Mouse (Mus musculus): ENCODE measurements at regions not wholly inside any gene's neighbourhood (a gene's known extent, or its start where the extent isn't known, plus 50 kb on each side); places are given as distances from the start of the nearest gene placed in this dataset.

DNA sequence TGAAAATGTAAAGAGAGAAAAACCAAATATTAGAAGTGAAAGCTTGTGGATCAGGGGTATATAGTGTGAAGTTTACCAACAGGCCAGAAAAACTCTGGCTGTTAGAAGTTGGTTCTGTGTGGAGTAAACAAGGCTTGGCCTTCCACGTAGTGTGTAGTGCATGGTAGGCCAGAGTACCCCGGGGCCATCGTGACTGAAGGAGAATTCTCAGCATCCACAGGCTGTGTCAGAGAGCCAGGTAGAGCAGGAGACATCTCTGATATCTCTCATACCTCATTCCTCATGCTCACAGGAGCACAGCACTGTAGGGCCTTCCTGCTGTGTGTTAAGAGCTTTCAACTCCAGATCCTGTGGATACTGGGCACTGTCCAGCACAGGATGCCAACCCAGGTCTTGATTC is 97.7 kb downstream of the Pmp22 start:
- Histone ChIP-seq H3K79me2 (ENCODE audit: control insufficient read depth, insufficient read depth) (no peaks in the 10 kb centered on the region), H3K27me3 (ENCODE audit: control insufficient read depth, insufficient read depth, insufficient read length) (no peaks in the 10 kb centered on the region), H3K4me2 (ENCODE audit: low read depth) (no peak overlapping the region), H3ac (ENCODE audit: control insufficient read depth, insufficient read length) (no peak overlapping the region), H3K4me3 (no peak overlapping the region), H3K36me3 (ENCODE audit: control insufficient read depth, insufficient read depth) (no peaks in the 10 kb centered on the region)
- TF ChIP-seq MYOD1 (IDR thresholded peaks at IDR 0.05; ENCODE audit: control insufficient read depth in 1 of 3, insufficient read length in 2 of 3, low read depth in 2 of 3) (no peak), POLR2AphosphoS2 (IDR thresholded peaks at IDR 0.05; ENCODE audit: insufficient read length, low read depth) (no peak), REST (IDR thresholded peaks at IDR 0.05; ENCODE audit: insufficient read depth, insufficient read length) (no peak), MYOG (IDR thresholded peaks at IDR 0.05; ENCODE audit: control insufficient read depth in 1 of 3, insufficient read depth in 1 of 3, insufficient read length in 2 of 3, low read depth in 2 of 3) (no peak), TCF12 (IDR thresholded peaks at IDR 0.05; ENCODE audit: insufficient read depth, poor library complexity, severe bottlenecking) (no peak), TCF3 (IDR thresholded peaks at IDR 0.05; ENCODE audit: insufficient read length, low read depth) (no peak), E2F4 (IDR thresholded peaks at IDR 0.05; ENCODE audit: insufficient read depth) (no peak), CEBPB (IDR thresholded peaks at IDR 0.05; ENCODE audit: insufficient read depth, poor library complexity, severe bottlenecking) (no peak), MAX (IDR thresholded peaks at IDR 0.05; ENCODE audit: low read depth) (no peak), USF1 (IDR thresholded peaks at IDR 0.05; ENCODE audit: low read depth) (no peak), SRF (IDR thresholded peaks at IDR 0.05; ENCODE audit: control insufficient read depth, insufficient read length, low read depth) (no peak), POLR2A (IDR thresholded peaks at IDR 0.05; ENCODE audit: insufficient read length, low read depth) (no peak)

DNA sequence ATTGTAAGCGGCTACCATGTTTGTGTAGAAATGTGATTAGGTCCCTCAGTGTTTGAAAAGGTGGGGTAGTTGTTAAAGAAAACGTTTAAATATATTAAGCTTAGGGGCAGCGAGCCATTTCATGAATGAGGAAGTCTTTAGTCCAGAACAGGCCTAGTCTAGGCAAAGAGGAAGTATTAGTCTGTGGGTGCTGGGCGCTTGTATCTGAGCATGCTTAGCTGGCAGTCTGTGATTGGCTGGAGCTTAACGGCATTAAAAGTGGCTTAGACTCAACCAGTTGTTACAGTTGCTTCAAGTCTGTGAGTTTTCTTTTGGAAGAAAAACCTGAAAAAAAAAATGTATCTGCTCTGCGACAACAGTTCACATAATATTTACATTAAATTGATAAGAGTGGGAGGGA is 102.0 kb downstream of the Pmp22 start:
- no peaks in the 10 kb centered on the region for H3K79me2 ChIP-seq (ENCODE audit: control insufficient read depth, insufficient read depth)
- no peak overlapping the region for H3K4me2 ChIP-seq (ENCODE audit: low read depth)
- TF ChIP-seq E2F4 (IDR thresholded peaks at IDR 0.05; ENCODE audit: insufficient read depth) (no peak), TCF3 (IDR thresholded peaks at IDR 0.05; ENCODE audit: insufficient read length, low read depth) (no peak), TCF12 (IDR thresholded peaks at IDR 0.05; ENCODE audit: insufficient read depth, poor library complexity, severe bottlenecking) (no peak), POLR2AphosphoS2 (IDR thresholded peaks at IDR 0.05; ENCODE audit: insufficient read length, low read depth) (no peak), MYOD1 (IDR thresholded peaks at IDR 0.05; ENCODE audit: control insufficient read depth in 1 of 3, insufficient read length in 2 of 3, low read depth in 2 of 3) (no peak), POLR2A (IDR thresholded peaks at IDR 0.05; ENCODE audit: insufficient read length, low read depth) (no peak), MAX (IDR thresholded peaks at IDR 0.05; ENCODE audit: low read depth) (no peak), MYOG (IDR thresholded peaks at IDR 0.05; ENCODE audit: control insufficient read depth in 1 of 3, insufficient read depth in 1 of 3, insufficient read length in 2 of 3, low read depth in 2 of 3) (no peak), SRF (IDR thresholded peaks at IDR 0.05; ENCODE audit: control insufficient read depth, insufficient read length, low read depth) (no peak)
- H3ac ChIP-seq (ENCODE audit: control insufficient read depth, insufficient read length), result no peak overlapping the region
- no peak overlapping the region for H3K4me3 ChIP-seq
- H3K27me3 ChIP-seq (ENCODE audit: control insufficient read depth, insufficient read depth, insufficient read length), result no peaks in the 10 kb centered on the region
- H3K36me3 ChIP-seq (ENCODE audit: control insufficient read depth, insufficient read depth), result no peaks in the 10 kb centered on the region

DNA sequence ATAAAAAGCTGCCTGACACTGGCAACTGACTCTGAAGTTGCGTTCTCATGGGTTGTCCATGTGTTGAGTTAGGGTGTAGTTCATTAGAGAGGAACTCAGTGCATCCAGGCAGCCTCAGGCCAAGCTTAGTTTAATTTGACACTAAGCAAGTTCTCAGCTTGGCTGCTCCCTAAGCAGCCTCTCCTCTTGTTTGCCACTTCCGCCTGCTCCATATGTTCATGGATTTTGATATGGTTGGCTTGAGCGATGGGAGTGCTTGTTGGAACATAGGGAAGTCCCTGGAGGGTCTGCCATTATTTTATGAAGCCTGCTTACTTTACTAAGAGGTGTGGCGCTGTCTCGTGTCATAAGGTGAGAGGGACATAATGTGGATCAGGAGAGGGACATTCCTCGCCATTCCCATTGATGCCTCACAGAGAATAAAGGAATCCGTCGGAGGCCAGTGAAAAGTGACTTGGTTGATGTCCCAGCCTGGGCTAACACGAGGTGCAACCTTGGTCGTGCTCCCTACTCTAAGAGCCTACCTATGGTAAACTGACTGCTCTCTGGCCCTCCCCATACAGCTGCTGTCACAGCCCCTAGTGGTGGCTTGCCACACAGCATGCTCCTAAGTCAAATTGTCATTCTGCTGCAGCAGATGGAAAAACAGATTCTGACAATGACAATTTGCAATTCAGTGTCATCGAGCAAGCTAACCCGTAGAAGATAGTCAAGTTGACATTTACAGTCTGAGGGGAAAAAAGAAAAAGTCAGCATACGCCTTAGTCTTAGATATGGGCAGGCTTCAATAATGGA is 104.6 kb downstream of the Pmp22 start:
- Histone ChIP-seq H3K79me2 (ENCODE audit: control insufficient read depth, insufficient read depth) (no peaks in the 10 kb centered on the region), H3K4me2 (ENCODE audit: low read depth) (no peak overlapping the region), H3K4me3 (no peak overlapping the region), H3K36me3 (ENCODE audit: control insufficient read depth, insufficient read depth) (no peaks in the 10 kb centered on the region), H3K27me3 (ENCODE audit: control insufficient read depth, insufficient read depth, insufficient read length) (no peaks in the 10 kb centered on the region), H3ac (ENCODE audit: control insufficient read depth, insufficient read length) (no peak overlapping the region)
- TF ChIP-seq E2F4 (IDR thresholded peaks at IDR 0.05; ENCODE audit: insufficient read depth), result no peak
- no peak for TF ChIP-seq POLR2AphosphoS2 (IDR thresholded peaks at IDR 0.05; ENCODE audit: insufficient read length, low read depth)
- TF ChIP-seq USF1 (IDR thresholded peaks at IDR 0.05; ENCODE audit: low read depth), result no peak

DNA sequence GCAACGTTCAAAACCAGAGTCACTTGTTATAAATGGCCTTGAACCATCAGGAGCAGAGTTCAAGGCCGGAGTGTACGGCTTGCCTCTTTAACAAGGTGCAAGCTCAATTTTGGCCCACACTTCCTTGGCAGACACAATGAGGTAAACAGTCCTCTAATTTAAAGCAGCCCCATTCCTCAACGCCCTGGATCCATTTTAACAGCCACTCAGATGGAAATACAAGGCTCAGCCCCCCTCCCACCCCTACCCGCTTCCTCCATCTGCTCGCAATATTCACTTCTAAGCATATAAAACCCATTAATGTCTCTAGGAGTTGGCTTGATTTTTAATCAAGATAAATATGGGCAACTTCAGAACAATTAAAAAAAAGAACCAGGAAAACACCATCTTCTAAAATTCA is 105.7 kb downstream of the Pmp22 start:
- TF ChIP-seq REST (IDR thresholded peaks at IDR 0.05; ENCODE audit: insufficient read depth, insufficient read length) (no peak), SRF (IDR thresholded peaks at IDR 0.05; ENCODE audit: control insufficient read depth, insufficient read length, low read depth) (no peak), MAX (IDR thresholded peaks at IDR 0.05; ENCODE audit: low read depth) (no peak), MYOG (IDR thresholded peaks at IDR 0.05; ENCODE audit: control insufficient read depth in 1 of 3, insufficient read depth in 1 of 3, insufficient read length in 2 of 3, low read depth in 2 of 3) (no peak), USF1 (IDR thresholded peaks at IDR 0.05; ENCODE audit: low read depth) (no peak), MYOD1 (IDR thresholded peaks at IDR 0.05; ENCODE audit: control insufficient read depth in 1 of 3, insufficient read length in 2 of 3, low read depth in 2 of 3) (no peak), E2F4 (IDR thresholded peaks at IDR 0.05; ENCODE audit: insufficient read depth) (no peak), TCF12 (IDR thresholded peaks at IDR 0.05; ENCODE audit: insufficient read depth, poor library complexity, severe bottlenecking) (no peak), TCF3 (IDR thresholded peaks at IDR 0.05; ENCODE audit: insufficient read length, low read depth) (no peak), POLR2AphosphoS2 (IDR thresholded peaks at IDR 0.05; ENCODE audit: insufficient read length, low read depth) (no peak), POLR2A (IDR thresholded peaks at IDR 0.05; ENCODE audit: insufficient read length, low read depth) (no peak), CEBPB (IDR thresholded peaks at IDR 0.05; ENCODE audit: insufficient read depth, poor library complexity, severe bottlenecking) (no peak)
- H3K4me3 ChIP-seq, result no peak overlapping the region
- H3K36me3 ChIP-seq (ENCODE audit: control insufficient read depth, insufficient read depth), result no peaks in the 10 kb centered on the region
- no peaks in the 10 kb centered on the region for H3K27me3 ChIP-seq (ENCODE audit: control insufficient read depth, insufficient read depth, insufficient read length)
- H3K4me2 ChIP-seq (ENCODE audit: low read depth), result no peak overlapping the region
- H3ac ChIP-seq (ENCODE audit: control insufficient read depth, insufficient read length), result no peak overlapping the region
- no peaks in the 10 kb centered on the region for H3K79me2 ChIP-seq (ENCODE audit: control insufficient read depth, insufficient read depth)

DNA sequence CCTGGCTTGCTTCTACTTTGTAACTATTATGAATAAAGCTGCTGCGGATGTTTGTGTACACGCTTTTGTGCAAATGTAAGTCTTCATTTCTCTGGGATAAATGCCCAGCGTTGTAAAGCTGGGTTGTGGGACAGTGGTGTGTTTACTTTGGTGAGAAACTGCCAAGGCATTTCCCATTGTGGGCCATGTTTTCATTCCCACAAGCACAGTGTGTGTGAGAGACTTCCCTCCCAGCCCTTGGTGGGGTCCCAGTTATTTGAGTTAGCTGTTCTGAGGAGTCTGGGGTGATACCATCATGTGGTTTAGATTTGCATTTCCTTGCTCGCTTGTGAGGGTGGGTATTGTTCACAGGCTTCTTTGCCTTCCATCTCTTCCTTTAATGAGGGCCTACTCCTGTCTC is 109.9 kb downstream of the Pmp22 start:
- H3K79me2 ChIP-seq (ENCODE audit: control insufficient read depth, insufficient read depth), result no peaks in the 10 kb centered on the region
- no peaks in the 10 kb centered on the region for H3K36me3 ChIP-seq (ENCODE audit: control insufficient read depth, insufficient read depth)
- no peak overlapping the region for H3K4me2 ChIP-seq (ENCODE audit: low read depth)
- TF ChIP-seq POLR2AphosphoS2 (IDR thresholded peaks at IDR 0.05; ENCODE audit: insufficient read length, low read depth) (no peak), MYOD1 (IDR thresholded peaks at IDR 0.05; ENCODE audit: control insufficient read depth in 1 of 3, insufficient read length in 2 of 3, low read depth in 2 of 3) (no peak), CEBPB (IDR thresholded peaks at IDR 0.05; ENCODE audit: insufficient read depth, poor library complexity, severe bottlenecking) (no peak), MAX (IDR thresholded peaks at IDR 0.05; ENCODE audit: low read depth) (no peak), TCF12 (IDR thresholded peaks at IDR 0.05; ENCODE audit: insufficient read depth, poor library complexity, severe bottlenecking) (no peak)
- no peak overlapping the region for H3K4me3 ChIP-seq
- no peaks in the 10 kb centered on the region for H3K27me3 ChIP-seq (ENCODE audit: control insufficient read depth, insufficient read depth, insufficient read length)
- no peak overlapping the region for H3ac ChIP-seq (ENCODE audit: control insufficient read depth, insufficient read length)

All from myocyte (in vitro differentiated cells).